Mouse (Mus musculus) neural tube, embryonic 13.5 days (tissue): ENCODE data around the gene Zc3h6. TPM values are rescaled to one million over a fixed set of nuclear protein-coding genes. Genes with fewer than 3 reads are reported as not detected.
A peak's percentile ranks its signal among the peaks of the same experiment; 100 is the strongest.

ENCODE experiments used
- ATAC-seq: fragments of 200-750 bp; cut with Nextera tagmentation; 2 replicates; pipeline ENCODE4 v1.8.0; 2017; ENCODE audit warnings: low read depth, mild to moderate bottlenecking, moderate TSS enrichment, moderate library complexity
- H3K27ac ChIP-seq: fragments of 300-500 bp; sonication (generic); replicated peaks from 2 replicates; pipeline ENCODE4 v1.5.1; 2015; ENCODE audit warnings: moderate library complexity, mild to moderate bottlenecking, inconsistent platforms
- H3K27me3 ChIP-seq: fragments of 300-500 bp; sonication (generic); 2 replicates; pipeline ENCODE4 v1.6.1; 2015; ENCODE audit warnings: mild to moderate bottlenecking, inconsistent platforms
- H3K36me3 ChIP-seq: fragments of 300-500 bp; sonication (generic); 2 replicates; pipeline ENCODE4 v1.6.1; 2015; ENCODE audit warnings: mild to moderate bottlenecking, inconsistent platforms
- H3K4me1 ChIP-seq: fragments of 300-500 bp; sonication (generic); replicated peaks from 2 replicates; pipeline ENCODE4 v1.6.1; 2015; ENCODE audit warnings: inconsistent platforms
- H3K4me2 ChIP-seq: fragments of 300-500 bp; sonication (generic); 2 replicates; pipeline ENCODE4 v1.6.1; 2015; ENCODE audit warnings: inconsistent platforms, mild to moderate bottlenecking, moderate library complexity
- H3K4me3 ChIP-seq: fragments of 300-500 bp; sonication (generic); 2 replicates; pipeline ENCODE4 v1.5.1; 2015; ENCODE audit warnings: mild to moderate bottlenecking, inconsistent platforms
- H3K9ac ChIP-seq: fragments of 300-500 bp; sonication (generic); 2 replicates; pipeline ENCODE4 v1.6.1; 2015; ENCODE audit warnings: moderate library complexity, mild to moderate bottlenecking, inconsistent platforms
- H3K9me3 ChIP-seq: fragments of 300-500 bp; sonication (generic); 2 replicates; pipeline ENCODE4 v1.6.1; 2016; ENCODE audit warnings: inconsistent platforms
- WGBS: fragments of 180-500 bp; shearing (Covaris S2); methylation state at CpG from one replicate; pipeline ENCODE4 v1.1.7; 2015; 5-methylcytosine and 5-hydroxymethylcytosine counted together
- polyA plus RNA-seq: library from polyadenylated mRNA; unstranded; fragments of >200 nt; fragmentation: Nextera tagmentation; extraction: Ambion mirVana; gene quantifications from 2 replicates; pipeline ENCODE4 v1.2.1, GENCODE M21; 2015

The Zc3h6 gene
- polyA plus RNA-seq = 3.7 TPM in 2 replicates

- H3K36me3 ChIP-seq = no peaks in the 10 kb centered on the region
- H3K4me2 ChIP-seq = peak within 1 kb of the TSS; percentile 60
- H3K4me3 ChIP-seq = peak within 1 kb of the TSS; percentile 93
- 1% methylated on average over 65 of the region's 65 CpGs for WGBS
- H3K9me3 ChIP-seq = no peaks in the 10 kb centered on the region
- H3K9ac ChIP-seq = peak within 1 kb of the TSS; percentile 100
- H3K27me3 ChIP-seq = no peaks in the 10 kb centered on the region
- peaks cover 22% of the 10 kb centered on the region for H3K4me1 ChIP-seq
- H3K27ac ChIP-seq = peak within 1 kb of the TSS; percentile 100
- peak; percentile 97 for ATAC-seq
Observed at GRCm38 (mm10) chr2:128966641-128967580, at the start of gene Zc3h6. Zc3h6 (plus strand) TSS chr2:128967402.

- H3K36me3 ChIP-seq = peaks cover 26% of the 10 kb centered on the region
- H3K27me3 ChIP-seq = no peaks in the 10 kb centered on the region
- no peak for ATAC-seq
- no peaks in the 10 kb centered on the region for H3K9me3 ChIP-seq
- WGBS = 89% methylated on average over 4 of the region's 4 CpGs
- no peak overlapping the region for H3K9ac ChIP-seq
- H3K4me2 ChIP-seq = no peak overlapping the region
- no peak overlapping the region for H3K4me3 ChIP-seq
- no peaks in the 10 kb centered on the region for H3K4me1 ChIP-seq
- H3K27ac ChIP-seq = no peak overlapping the region
Observed at GRCm38 (mm10) chr2:128924799-128925198, 42.4 kb upstream of the Zc3h6 start.

- WGBS = 67% methylated on average over 3 of the region's 3 CpGs
- Histone ChIP-seq H3K4me3 (no peak overlapping the region), H3K36me3 (peaks cover 45% of the 10 kb centered on the region), H3K27ac (no peak overlapping the region), H3K4me1 (no peaks in the 10 kb centered on the region), H3K27me3 (no peaks in the 10 kb centered on the region), H3K4me2 (no peak overlapping the region), H3K9ac (no peak overlapping the region), H3K9me3 (no peaks in the 10 kb centered on the region)
- no peak for ATAC-seq
Observed at GRCm38 (mm10) chr2:128928446-128928845, 38.8 kb upstream of the Zc3h6 start.

- H3K36me3 ChIP-seq = peaks cover 44% of the 10 kb centered on the region
- H3K4me2 ChIP-seq = no peak overlapping the region
- ATAC-seq = no peak
Observed at GRCm38 (mm10) chr2:128930704-128931103, 36.5 kb upstream of the Zc3h6 start.

GRCm38 (mm10) chr2:128936256-128936655 is 30.9 kb upstream of the Zc3h6 start:
- Histone ChIP-seq H3K27ac (no peak overlapping the region), H3K27me3 (no peaks in the 10 kb centered on the region), H3K9me3 (no peaks in the 10 kb centered on the region), H3K4me1 (no peaks in the 10 kb centered on the region), H3K4me2 (no peak overlapping the region), H3K9ac (no peak overlapping the region), H3K4me3 (no peak overlapping the region), H3K36me3 (peaks cover 18% of the 10 kb centered on the region)
- WGBS = 92% methylated on average over 3 of the region's 3 CpGs
- ATAC-seq = no peak

More at GRCm38 (mm10) chr2:128930704-128931103, 36.5 kb upstream of the Zc3h6 start:
- Histone ChIP-seq H3K27ac (no peak overlapping the region), H3K9me3 (no peaks in the 10 kb centered on the region), H3K27me3 (no peaks in the 10 kb centered on the region), H3K9ac (no peak overlapping the region), H3K4me3 (no peak overlapping the region), H3K4me1 (no peaks in the 10 kb centered on the region)

- Histone ChIP-seq H3K4me1 (peaks cover 8% of the 10 kb centered on the region; the same call in 1 of the 2 replicates), H3K36me3 (no peaks in the 10 kb centered on the region), H3K9ac (peak within 1 kb of the TSS; percentile 83), H3K4me2 (peak within 1 kb of the TSS; percentile 75), H3K9me3 (no peaks in the 10 kb centered on the region), H3K27me3 (peaks cover 3% of the 10 kb centered on the region; the same call in 1 of the 2 replicates), H3K4me3 (peak within 1 kb of the TSS; percentile 74), H3K27ac (peak within 1 kb of the TSS; percentile 81)
- 1% methylated on average over 65 of the region's 65 CpGs for WGBS
- peak; percentile 96 for ATAC-seq
Observed at GRCm38 (mm10) chr2:128943538-128944528, 23.4 kb upstream of the Zc3h6 start, which contains the start of gene Zc3h8. Zc3h8 (minus strand) TSS chr2:128944077.

GRCm38 (mm10) chr2:128947962-128948588 is 19.1 kb upstream of the Zc3h6 start:
- no peaks in the 10 kb centered on the region for H3K9me3 ChIP-seq
- 35% methylated on average over 6 of the region's 6 CpGs for WGBS
- H3K27ac ChIP-seq = no peak overlapping the region
- no peak overlapping the region for H3K4me2 ChIP-seq
- no peak overlapping the region for H3K9ac ChIP-seq
- no peak overlapping the region for H3K4me3 ChIP-seq
- H3K36me3 ChIP-seq = no peaks in the 10 kb centered on the region
- peaks cover 3% of the 10 kb centered on the region; the same call in 1 of the 2 replicates for H3K27me3 ChIP-seq
- ATAC-seq = no peak
- peaks cover 3% of the 10 kb centered on the region; the same call in 1 of the 2 replicates for H3K4me1 ChIP-seq

GRCm38 (mm10) chr2:128954186-128954585 is 13.0 kb upstream of the Zc3h6 start:
- Histone ChIP-seq H3K27me3 (no peaks in the 10 kb centered on the region), H3K4me3 (no peak overlapping the region), H3K9me3 (no peaks in the 10 kb centered on the region), H3K36me3 (no peaks in the 10 kb centered on the region), H3K4me1 (no peaks in the 10 kb centered on the region), H3K27ac (no peak overlapping the region), H3K4me2 (no peak overlapping the region), H3K9ac (no peak overlapping the region)
- no peak for ATAC-seq

- peak overlapping the region; percentile 60 for H3K4me2 ChIP-seq
- no peaks in the 10 kb centered on the region for H3K36me3 ChIP-seq
- no peak for ATAC-seq
- H3K4me1 ChIP-seq = peaks cover 22% of the 10 kb centered on the region
- H3K27me3 ChIP-seq = no peaks in the 10 kb centered on the region
- no peaks in the 10 kb centered on the region for H3K9me3 ChIP-seq
- 31% methylated on average over 5 of the region's 5 CpGs for WGBS
- H3K27ac ChIP-seq = peak overlapping the region; percentile 100
- peak overlapping the region; percentile 100 for H3K9ac ChIP-seq
- H3K4me3 ChIP-seq = peak overlapping the region; percentile 93
Observed at GRCm38 (mm10) chr2:128965505-128966105, 1.6 kb upstream of the Zc3h6 start.

GRCm38 (mm10) chr2:128966236-128966635 is 966 bp upstream of the Zc3h6 start:
- Histone ChIP-seq H3K9ac (peak overlapping the region; percentile 100), H3K4me3 (peak overlapping the region; percentile 93), H3K27me3 (no peaks in the 10 kb centered on the region), H3K36me3 (no peaks in the 10 kb centered on the region), H3K4me2 (peak overlapping the region; percentile 60), H3K4me1 (peaks cover 22% of the 10 kb centered on the region), H3K9me3 (no peaks in the 10 kb centered on the region), H3K27ac (peak overlapping the region; percentile 100; the same call in 1 of the 2 replicates)
- no peak for ATAC-seq
- 5% methylated on average over 6 of the region's 6 CpGs for WGBS
